Mouse (Mus musculus) liver, embryonic 14.5 days (tissue): ENCODE results near the gene Cgnl1.

Experiments used
- CTCF ChIP-seq: IDR thresholded peaks from 2 replicates; pipeline ENCODE4 v1.5.1; 2016; ENCODE audit warnings: antibody characterized with exemption, low read depth, control low read depth
- EP300 ChIP-seq: IDR thresholded peaks from 2 replicates; pipeline ENCODE4 v1.6.1; 2016; ENCODE audit warnings: antibody characterized with exemption, low read depth

- TF ChIP-seq CTCF (no peak), EP300 (no peak)
These were observed 26.8 kb upstream of the Cgnl1 start for GRCm38 (mm10) chr9:71798176-71798575.
